Mouse (Mus musculus): Measurements from ENCODE around the gene Gm45844. TPM values are rescaled to one million over a fixed set of nuclear protein-coding genes. Genes with fewer than 3 reads are reported as not detected.
A peak's percentile ranks its signal among the peaks of the same experiment; 100 is the strongest.
"Not testable (repeated sequence)": the region's sequence is repeated elsewhere in the genome, so short reads cannot be mapped to it uniquely, and the experiment has no call there.

The Gm45844 gene
- total RNA-seq (2015) (not detected in 2 replicates), total RNA-seq (2017) (0.37 TPM in 1 of 2 replicates, not detected in the other)

DNA sequence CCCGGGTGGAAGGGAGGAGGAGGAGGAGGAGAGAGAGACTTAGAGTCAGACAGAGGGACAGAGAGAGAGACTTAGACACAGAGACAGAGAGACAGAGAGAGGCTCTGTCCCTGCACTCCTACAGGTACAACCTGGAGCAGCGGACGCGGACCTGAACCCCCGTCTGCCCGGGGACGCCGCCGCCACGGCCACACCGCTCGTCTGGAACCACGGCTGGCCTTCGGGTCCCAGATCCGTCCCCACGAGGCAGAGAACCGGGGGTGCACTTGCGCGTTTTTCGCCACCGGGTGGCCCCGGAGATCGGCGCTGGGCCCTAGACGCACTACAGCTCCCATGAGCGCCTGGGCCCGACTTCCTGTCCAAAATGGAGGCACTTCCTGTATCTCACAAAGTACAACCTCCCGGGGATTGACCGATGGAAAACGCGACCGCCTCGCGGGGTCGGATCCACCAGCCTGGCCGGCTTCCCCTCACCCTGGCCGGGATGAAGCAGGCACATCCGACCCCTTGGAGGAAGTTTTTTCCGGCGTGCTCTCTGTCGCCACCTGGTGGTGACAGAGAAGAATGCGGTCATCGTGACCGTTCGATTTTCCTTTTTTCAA, at the start of gene Gm45844:
Gm45844 (minus strand) TSS at position 324 of the 602 bp plus-strand sequence.
- ATAC-seq (ENCODE audit: poor library complexity, severe bottlenecking), result peak; percentile 96

DNA sequence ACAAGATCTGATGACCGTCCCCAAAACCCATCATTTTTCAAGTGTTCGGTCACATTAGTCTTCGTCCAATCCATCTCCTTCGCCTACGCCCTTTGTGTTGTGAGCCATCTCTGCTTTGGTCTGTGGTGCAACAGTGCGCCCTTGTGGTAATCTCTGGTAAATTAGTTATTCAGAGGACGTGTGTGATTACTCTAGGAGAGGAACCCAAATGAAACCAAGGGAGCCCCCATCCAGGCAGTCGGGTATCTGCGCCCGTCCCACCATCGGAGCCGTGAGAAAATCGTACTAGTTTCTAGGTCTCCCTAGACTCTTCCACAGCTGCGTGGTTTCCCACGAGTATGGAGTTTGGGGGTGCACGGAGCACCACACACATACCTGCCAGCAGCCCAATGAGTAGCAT, 17.5 kb upstream of the Gm45844 start:
- ATAC-seq (ENCODE audit: poor library complexity, severe bottlenecking), result peak; percentile 26

- ATAC-seq (ENCODE audit: poor library complexity, severe bottlenecking), result peak; percentile 74
These were observed 3.3 kb upstream of the Gm45844 start for GRCm38 (mm10) chr7:7281383-7281782.

DNA sequence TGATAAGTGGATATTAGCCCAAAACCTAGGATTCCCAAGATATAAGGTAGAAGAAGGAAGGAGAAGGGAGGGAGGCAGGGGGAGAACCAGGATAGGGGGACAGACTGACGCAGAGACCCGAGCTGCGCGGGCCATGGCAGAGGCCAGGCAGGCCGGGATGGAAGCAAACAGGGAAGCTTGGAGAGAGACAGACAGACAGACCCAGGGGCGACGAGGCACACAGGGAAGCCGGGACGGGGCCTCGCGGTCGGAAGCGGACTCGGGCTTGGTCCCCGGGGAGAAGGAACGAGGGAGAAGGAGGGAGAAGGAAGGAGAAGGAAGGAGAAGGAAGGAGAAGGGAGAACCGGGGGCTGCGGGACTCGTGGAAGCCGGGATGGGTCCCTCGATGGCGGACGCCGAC, 533 bp downstream of the Gm45844 start:
- ATAC-seq (ENCODE audit: poor library complexity, severe bottlenecking), result not testable (repeated sequence)

GRCm38 (mm10) chr7:7247228-7247627, 30.9 kb downstream of the Gm45844 start, which contains the start of gene Vmn2r29:
Vmn2r29 (minus strand) TSS chr7:7247328.
- not testable (repeated sequence) for ATAC-seq (ENCODE audit: poor library complexity, severe bottlenecking)

- ATAC-seq (ENCODE audit: poor library complexity, severe bottlenecking), result not testable (repeated sequence)
These were observed 68.6 kb downstream of the Gm45844 start, which contains the start of gene Zfp772 for GRCm38 (mm10) chr7:7209313-7210151. Zfp772 (minus strand) TSS chr7:7209998.

- ATAC-seq (ENCODE audit: poor library complexity, severe bottlenecking), result peak; percentile 100
These were observed 89.7 kb downstream of the Gm45844 start for GRCm38 (mm10) chr7:7188191-7188942.

- ATAC-seq (ENCODE audit: poor library complexity, severe bottlenecking), result peak; percentile 32
These were observed 90.5 kb downstream of the Gm45844 start for GRCm38 (mm10) chr7:7187417-7188190.

DNA sequence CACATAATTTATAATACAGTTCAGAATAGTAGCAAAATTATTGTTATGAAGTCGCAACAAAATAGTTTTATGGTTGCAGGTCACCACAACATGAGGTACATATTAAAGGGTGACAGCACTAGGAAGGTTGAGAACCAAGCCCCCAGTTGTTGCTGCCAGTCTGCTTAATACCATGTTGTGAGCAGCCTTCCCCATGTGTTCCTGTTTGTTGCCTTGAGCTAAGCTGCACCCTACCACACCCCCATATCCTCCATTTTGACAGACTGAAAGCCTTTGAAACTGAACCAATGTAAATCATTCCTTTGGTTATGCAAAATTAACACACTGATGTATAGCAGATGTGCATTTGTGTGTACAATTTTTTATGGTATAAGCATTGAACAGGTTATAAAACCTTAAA, 92.2 kb downstream of the Gm45844 start:
- no peak for ATAC-seq (ENCODE audit: poor library complexity, severe bottlenecking)

- peak; percentile 99 for ATAC-seq (ENCODE audit: poor library complexity, severe bottlenecking)
These were observed 106.6 kb downstream of the Gm45844 start, which contains the start of gene Zfp418 for GRCm38 (mm10) chr7:7171227-7172147. Zfp418 (plus strand) TSS chr7:7171330.

Other genes with a start within 250 kb of the Gm45844 start
- gene Zfp954, start 156.8 kb downstream of the Gm45844 start, total RNA-seq (2015), result 9.4 and 13.4 TPM in 2 replicates
- 11.6 and 12.4 TPM in 2 replicates for gene Zfp954, start 156.8 kb downstream of the Gm45844 start, total RNA-seq (2017)
- 0.31 and 0.43 TPM in 2 replicates for gene Zfp773, start 141.5 kb downstream of the Gm45844 start, total RNA-seq (2015)
- 1.4 and 1.7 TPM in 2 replicates for gene Zfp773, start 141.5 kb downstream of the Gm45844 start, total RNA-seq (2017)
- 0.89 and 2.7 TPM in 2 replicates for gene Zfp418, start 107.0 kb downstream of the Gm45844 start, total RNA-seq (2015)
- 1.4 and 1.8 TPM in 2 replicates for gene Zfp418, start 107.0 kb downstream of the Gm45844 start, total RNA-seq (2017)
- gene Zfp772, start 68.3 kb downstream of the Gm45844 start, total RNA-seq (2015), result 2.1 and 2.2 TPM in 2 replicates
- 1.7 and 2.5 TPM in 2 replicates for gene Zfp772, start 68.3 kb downstream of the Gm45844 start, total RNA-seq (2017)
- gene Vmn2r29, start 31.0 kb downstream of the Gm45844 start, total RNA-seq (2015), result not detected in 2 replicates
- 0.70 TPM in 1 of 2 replicates, not detected in the other for gene Vmn2r29, start 31.0 kb downstream of the Gm45844 start, total RNA-seq (2017)
- gene Clcn4, start 22.6 kb upstream of the Gm45844 start, total RNA-seq (2015), result 27.5 and 29.6 TPM in 2 replicates
- gene Clcn4, start 22.6 kb upstream of the Gm45844 start, total RNA-seq (2017), result 42.1 and 67.7 TPM in 2 replicates
- 0.07 TPM in 1 of 2 replicates, not detected in the other for gene Vmn2r30, start 59.3 kb upstream of the Gm45844 start, total RNA-seq (2015)
- not detected in 2 replicates for gene Vmn2r30, start 59.3 kb upstream of the Gm45844 start, total RNA-seq (2017)
- gene Gm45783, start 96.3 kb upstream of the Gm45844 start, total RNA-seq (2015), result not detected in 2 replicates
- gene Gm45783, start 96.3 kb upstream of the Gm45844 start, total RNA-seq (2017), result not detected in 2 replicates
- not detected in 2 replicates for gene Vmn2r31, start 121.4 kb upstream of the Gm45844 start, total RNA-seq (2015)
- gene Vmn2r31, start 121.4 kb upstream of the Gm45844 start, total RNA-seq (2017), result not detected in 2 replicates
- not detected in 2 replicates for gene Vmn2r32, start 201.7 kb upstream of the Gm45844 start, total RNA-seq (2015)
- gene Vmn2r32, start 201.7 kb upstream of the Gm45844 start, total RNA-seq (2017), result not detected in 2 replicates

Data from megakaryocyte, adult 5-6 weeks (primary cell).